Mouse (Mus musculus) heart, postnatal 25 days (tissue): Measurements from ENCODE around the gene Irf2. TPM values are rescaled to one million over a fixed set of nuclear protein-coding genes. Genes with fewer than 3 reads are reported as not detected.

Experiments
- DNase-seq: peaks from one replicate; pipeline ENCODE4 v3.0.0; 2022; ENCODE audit warnings: low spot score
- intact Hi-C: fragments of 180-260 bp; cut with DNase I; formaldehyde crosslinking; loops from one replicate; pipeline ENCODE4 v1.15.1; 2025
- total RNA-seq, 2 experiments: library from RNA; stranded (reverse); gene quantifications; 2 replicates each; pipeline ENCODE4 v1.2.3; 2021

Irf2 gene
- total RNA-seq = 10 to 100 TPM; 40.4 to 45.4 TPM

DNA sequence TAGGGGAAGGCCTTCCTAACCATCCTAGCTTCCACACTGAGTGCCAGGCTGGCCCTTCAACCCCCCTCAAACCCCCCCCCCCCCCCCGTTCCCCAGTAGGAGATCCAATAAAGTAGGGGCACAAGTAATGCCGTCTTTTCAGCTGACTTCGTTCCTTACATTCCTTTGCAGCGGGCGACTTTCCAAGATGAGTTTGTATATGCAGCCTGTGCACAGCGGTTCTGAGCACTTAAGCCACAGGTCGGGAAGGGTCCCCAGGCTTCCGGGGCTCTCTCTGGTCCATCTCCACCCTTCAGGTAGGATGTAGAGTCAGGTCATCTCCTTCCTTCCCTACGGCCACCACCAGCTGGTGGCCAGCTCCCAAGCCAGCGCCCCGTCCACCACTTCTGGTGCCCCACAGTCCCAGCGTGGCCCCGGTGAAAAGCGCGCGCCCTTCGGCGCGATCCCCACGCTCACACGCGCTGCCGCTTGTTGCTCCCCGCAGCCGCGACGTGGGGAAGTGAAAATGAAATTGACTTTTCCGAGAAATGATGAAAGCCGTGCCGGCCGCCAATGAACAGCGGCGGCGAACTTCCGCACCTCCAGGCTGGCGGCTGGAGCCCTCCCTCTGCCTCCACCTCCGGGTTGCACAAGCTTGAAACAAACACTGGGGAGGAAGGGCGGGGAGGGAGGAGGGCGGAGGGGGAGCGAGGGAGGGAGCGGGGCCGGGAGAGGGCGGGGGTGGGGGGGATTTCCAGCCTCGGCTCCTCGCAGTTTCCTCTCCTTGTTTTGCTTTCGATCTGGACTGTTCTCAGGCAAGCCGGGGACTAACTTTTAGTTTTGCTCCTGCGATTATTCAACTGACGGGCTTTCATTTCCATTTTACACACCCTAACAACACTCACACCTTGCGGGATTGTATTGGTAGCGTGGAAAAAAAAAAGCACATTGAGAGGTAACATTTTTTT lies at the start of gene Irf2:
Gene Irf2, plus strand, starts transcription at position 730 of the 947 bp plus-strand sequence.
- intact Hi-C loops = loop anchor here (2.0 kb wide), 1 partner anchor 104 kb away; no protein-coding TSS in a partner anchor
- peak; percentile 88 for DNase-seq

DNA sequence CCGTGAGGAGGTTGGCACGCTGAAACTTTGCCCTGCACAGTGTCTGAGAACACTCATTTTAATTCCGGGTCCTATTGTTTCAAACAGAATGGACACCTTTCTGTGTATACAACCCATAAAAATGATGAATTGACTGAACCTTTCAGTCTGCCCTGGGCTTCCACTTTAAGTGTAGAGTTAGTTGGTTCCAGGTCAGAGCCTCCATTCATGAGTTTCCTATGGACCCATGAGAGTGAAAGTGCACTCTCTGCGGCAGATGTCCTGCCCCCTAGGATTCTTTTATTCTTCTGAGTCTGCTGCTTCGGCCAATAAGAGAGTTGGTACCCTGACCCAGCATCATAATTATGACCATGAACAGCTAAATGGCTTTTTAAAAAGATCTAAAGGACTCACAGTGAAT lies 49.4 kb upstream of the Irf2 start:
- no peak for DNase-seq
- intact Hi-C loops = loop anchor here (2.0 kb wide), 1 partner anchor 47 kb away; no protein-coding TSS in a partner anchor

DNA sequence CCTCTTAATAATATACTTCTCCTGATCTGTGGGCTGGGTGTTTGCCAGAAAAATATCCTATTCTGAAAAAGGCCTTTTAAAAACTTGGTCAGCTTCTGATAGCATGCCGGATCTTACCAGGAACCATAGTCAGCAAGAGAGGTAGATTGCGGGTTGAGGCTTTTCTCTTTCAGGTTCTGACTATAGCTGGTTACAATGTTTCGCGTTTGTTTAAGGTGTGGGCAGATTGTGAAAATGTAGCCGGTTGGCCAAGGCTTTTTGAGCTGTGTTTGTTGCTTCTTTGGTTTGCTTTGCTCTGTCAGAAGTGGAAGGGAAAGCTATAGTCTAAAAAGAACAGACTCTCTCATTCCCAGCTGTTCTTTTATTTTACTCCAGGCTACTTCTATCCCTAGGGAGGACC lies 49.0 kb upstream of the Irf2 start:
- intact Hi-C loops = loop anchor here (2.0 kb wide), 1 partner anchor 46 kb away; no protein-coding TSS in a partner anchor
- DNase-seq = no peak

DNA sequence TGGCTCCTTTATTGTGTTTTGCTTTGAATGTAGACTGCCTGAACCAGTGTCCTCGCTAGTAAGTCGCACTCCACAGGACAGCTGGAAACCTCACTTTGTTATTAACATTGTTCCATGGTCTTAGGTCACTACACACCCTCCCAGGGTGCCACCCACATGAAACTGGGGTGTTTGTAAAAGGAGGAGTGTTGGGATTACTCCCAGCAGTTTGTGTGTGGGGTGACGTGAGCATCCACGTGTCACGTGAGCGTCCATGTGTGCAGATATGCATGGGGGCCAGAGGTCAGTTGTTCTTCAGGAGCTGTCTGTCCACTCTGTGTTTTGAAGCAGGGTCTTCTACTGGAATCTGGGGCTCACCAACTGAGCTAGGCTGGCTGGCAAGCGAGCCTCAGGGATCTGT lies 48.2 kb upstream of the Irf2 start:
- intact Hi-C loops = loop anchor here (2.0 kb wide), 1 partner anchor 45 kb away; no protein-coding TSS in a partner anchor
- DNase-seq = no peak

DNA sequence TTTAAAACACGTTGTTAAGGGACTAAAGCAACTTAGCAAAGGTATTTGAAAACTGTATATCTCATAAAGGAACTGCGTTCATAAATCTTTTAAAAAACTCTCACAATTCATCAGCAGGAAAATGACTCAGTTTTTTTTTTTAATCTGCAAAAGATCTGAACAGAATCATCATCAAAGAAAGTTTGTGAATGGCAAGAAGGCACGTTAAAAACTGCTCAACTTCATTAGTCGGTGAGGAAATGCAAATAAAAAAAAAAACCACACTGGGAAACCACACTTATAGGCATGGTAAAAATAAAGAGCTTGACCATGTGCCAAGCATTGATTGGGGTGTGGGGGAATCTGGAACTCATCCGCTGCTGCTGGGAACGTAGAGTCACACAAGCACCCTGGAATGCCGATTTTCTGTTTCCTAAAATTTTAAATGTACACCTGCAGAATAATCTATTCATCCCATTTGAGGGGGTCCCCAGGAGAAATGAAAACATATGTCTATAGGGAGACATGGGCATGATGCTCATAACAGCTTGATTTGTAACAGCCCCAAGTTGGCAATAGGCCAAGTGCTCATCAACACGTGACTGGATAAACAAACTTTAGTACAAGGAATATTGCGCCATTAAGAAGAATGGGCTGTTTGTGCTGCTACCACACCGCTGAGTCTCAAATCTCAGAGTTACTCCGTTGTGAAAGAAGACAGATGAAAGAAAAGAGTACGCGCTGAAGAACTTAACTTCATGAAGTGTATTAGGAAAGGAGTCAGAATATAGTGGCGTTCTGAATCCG lies 43.1 kb upstream of the Irf2 start:
- intact Hi-C loops = no loop called here

DNA sequence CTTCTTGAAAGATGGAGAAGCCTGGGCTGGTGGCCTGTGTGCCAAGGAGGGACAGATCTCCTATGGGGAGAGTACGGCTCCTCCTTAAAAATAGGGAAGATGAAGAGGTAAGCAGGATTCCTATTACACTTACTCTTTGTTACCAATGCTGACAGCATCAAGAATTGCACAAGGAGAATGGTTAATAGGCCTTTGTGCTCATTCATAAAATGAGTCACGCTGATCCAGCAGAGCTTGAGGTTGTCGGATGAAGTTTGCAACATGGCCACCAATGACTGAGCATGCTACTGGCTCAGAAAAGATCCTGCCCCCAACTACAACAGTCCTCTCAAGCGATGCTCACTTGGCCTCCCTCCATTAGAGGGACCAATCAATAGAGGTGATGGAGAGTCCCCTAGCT lies 42.0 kb upstream of the Irf2 start:
- intact Hi-C loops = no loop called here
- DNase-seq = no peak

More for the DNA sequence above, 43.1 kb upstream of the Irf2 start:
- no peak for DNase-seq

DNA sequence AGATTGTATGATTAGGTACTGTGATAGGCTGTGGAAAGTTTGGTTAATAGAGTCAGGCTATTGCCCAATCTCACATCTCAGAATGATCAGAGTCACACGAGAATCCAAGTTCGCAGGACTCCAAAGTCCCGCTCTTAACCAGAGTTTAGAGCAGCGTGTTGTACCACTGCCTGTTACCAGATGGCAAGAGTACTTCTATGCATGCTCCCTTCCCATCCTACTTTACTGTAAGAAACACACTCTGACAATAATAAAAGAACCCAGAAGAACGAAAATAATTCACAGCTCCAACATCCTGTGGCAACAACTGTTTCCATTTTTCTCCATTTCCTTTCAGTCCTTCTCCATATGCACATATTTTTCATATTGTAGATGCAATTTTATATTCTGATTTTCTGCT lies 41.4 kb upstream of the Irf2 start:
- intact Hi-C loops = no loop called here
- DNase-seq = no peak

DNA sequence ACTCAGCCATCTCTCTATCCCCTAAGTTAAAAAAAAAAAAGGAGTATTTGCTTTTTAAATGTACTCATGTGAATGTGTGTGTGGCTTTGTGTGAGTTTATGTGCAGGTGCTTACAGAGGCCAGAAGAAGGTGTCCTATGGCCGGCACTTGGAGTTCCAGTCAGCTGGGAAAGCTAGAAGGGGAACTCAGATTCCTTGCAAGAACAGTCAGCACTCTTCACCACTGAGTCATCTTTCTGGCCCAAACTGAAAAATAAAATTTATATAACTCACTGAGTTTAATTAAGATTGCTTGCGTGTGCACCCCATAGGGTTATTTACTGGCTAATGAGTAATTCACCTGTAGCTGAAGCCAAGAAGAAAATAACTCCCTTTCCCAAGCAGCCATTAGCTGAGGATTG lies 34.4 kb upstream of the Irf2 start:
- intact Hi-C loops = no loop called here

DNA sequence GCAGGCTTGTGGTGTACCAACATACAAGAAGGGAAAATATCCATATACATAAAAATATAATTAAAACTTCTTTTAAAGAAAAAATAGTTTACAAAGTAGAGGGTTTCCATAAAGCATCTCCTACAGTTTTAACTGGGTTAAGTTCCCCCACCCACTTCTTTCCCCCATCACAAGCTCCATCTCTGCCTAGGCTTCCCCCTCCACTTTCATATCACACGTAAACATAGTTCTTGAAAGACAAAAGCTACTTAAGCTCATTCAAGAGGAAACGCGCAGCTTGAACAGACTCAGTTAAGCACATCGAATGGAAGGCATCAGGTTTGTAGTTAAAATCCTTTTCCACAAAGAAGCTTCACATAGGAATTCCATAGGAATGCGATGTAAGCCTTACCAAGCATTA lies 32.8 kb upstream of the Irf2 start:
- intact Hi-C loops = no loop called here

More for the DNA sequence above, 34.4 kb upstream of the Irf2 start:
- no peak for DNase-seq

DNA sequence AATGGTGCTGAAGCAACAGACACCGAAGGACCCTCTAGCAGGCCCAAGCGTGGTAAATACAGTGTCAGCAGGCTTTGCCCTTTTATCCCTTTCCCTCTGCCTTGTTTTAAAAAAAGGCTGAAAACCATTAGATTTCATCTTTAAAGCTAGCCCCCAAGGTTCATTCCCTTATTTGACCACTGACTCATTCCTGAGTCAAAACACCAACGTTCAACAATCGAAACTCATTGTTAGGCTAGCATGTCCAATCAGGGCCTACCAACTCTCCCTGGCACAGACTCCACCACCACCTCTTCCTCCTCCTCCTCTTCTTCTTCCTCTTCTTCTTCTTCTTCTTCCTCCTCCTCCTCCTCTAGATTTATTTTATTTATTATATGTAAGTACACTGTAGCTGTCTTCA lies 30.2 kb upstream of the Irf2 start:
- no peak for DNase-seq
- intact Hi-C loops = no loop called here

More for the DNA sequence above, 32.8 kb upstream of the Irf2 start:
- DNase-seq = no peak

DNA sequence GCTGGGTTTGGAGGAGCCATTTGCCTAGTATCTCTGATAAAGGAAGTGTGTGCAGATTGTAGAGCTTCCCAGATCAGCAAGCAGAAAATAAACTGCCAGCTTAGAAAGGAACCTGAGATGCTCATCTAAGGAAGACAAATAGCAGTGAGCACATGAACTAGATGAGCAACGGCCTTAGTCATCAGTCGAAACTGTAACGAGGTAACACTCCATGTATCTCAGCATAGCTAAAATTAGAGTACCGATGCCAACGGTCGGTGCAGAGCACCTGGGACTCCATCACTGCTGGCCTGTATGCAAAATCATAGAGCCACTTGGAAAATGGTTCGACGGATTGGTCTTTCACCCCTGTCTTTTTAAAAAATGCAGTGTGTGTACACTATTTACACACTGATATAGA lies 29.2 kb upstream of the Irf2 start:
- intact Hi-C loops = no loop called here
- DNase-seq = no peak

DNA sequence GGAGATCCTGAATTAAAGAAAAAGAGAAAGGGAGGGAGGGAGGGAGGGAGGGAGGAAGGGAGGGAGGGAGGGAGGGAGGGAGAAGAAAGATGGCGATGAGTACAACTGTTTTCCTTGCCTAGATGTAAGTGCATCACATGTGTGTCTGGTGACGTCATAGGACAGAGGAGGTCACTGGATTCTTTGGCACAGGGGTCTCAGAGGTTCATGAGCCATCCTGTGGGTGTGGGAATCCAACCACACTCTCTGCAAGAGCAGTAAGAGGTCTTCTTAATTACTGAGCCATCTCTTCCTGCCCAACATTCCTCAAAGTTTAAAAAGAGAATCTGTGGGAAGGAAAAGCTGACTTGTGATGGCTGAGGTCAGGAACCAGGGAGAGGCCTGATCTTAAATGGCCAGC lies 28.0 kb upstream of the Irf2 start:
- intact Hi-C loops = no loop called here
- no peak for DNase-seq

DNA sequence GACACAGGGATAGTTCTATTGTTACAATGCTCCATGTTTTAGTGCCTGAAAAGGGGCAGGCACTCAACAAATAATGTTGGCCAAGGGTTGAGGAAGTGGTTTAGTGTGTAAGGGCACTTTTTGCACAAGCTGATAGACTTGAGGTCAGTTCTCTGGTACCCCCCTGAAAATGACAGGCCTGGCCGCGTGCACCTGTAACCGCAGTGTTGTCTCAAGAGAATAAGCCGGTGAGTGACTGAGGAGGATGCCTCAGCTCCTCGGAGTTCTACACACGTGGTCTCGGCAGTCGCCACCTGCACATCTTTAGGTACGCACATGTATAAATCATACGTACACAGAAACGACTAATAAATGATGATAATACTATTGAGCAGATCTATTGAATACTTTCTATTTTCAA lies 26.4 kb upstream of the Irf2 start:
- DNase-seq = no peak
- intact Hi-C loops = no loop called here

DNA sequence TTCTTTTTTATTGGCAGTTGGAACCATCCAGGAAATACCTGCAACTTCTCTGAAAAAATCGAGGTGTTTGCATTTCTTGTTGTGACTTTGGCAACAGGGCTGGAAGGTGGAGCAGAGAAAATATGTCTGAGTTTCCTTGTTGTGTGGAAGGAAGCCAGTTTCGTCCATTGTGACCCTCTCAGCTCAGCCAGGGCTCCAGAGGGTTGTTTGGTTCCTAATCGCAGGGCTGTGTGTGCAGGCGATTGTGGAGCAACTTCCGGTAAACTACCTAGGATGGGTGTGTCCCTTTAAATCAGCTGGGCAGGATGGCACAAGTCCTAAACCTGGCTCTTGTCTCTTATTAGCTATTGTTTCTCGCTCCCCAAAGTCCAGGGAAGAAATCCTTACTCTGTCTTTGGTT lies 25.7 kb upstream of the Irf2 start:
- intact Hi-C loops = no loop called here
- DNase-seq = no peak

DNA sequence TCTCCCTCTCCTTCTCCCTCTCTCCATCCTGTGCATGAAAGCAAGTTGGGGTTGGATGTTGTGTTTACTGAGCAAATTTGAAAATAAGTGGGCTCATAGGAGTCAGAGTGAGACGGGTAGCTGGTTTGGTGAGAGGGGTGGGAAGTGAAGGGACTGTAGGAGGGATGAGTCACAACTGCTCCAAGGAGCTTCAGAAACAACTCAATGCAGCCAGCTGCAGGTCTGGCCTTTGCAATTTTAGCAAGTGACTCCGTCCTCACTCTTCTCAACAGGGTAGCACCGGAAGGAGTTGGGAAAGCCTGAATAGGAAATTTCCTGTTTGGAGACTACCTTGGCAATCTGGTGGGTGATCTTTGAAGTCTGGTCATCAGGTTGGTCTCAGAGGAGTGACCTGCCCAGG lies 25.1 kb upstream of the Irf2 start:
- intact Hi-C loops = no loop called here
- no peak for DNase-seq

DNA sequence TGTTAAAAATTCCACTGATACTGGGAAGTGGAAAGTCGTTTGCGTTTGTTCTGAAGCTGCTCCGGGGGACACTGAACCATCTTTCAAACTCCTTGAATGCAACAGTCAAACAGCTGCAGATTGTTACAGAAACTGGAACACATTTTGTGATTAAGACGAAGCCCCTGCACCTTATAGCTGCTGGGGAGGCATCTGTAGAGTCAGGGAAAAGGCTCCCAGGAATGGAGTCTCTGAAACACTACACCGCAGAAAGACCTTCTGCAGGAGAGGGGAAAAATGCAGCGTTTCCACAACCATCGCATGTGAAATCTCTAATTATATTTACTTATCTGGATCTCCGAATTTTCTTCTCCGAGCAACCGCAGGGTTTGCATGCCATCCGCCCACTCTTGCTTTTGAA lies 23.1 kb upstream of the Irf2 start:
- intact Hi-C loops = no loop called here
- DNase-seq = no peak

DNA sequence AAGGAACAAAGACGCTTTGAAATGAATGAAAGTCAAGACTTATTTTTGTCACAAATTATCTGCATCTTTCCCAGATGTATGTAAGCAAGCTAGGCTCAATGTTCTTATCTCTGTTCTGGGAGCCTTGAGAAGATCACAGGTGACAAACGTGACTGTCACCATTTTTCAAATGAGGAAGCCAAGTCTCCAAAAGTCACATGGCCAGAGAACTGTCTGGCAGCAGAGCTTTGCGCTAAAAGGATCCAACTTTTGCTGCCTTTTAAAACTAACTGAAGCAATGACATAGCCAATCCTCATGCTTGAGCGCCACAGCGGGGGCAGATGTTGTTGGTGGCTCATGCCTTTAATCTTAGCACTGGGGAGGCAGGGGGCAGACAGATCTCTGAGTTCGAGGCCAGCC lies 22.4 kb upstream of the Irf2 start:
- intact Hi-C loops = no loop called here
- no peak for DNase-seq

DNA sequence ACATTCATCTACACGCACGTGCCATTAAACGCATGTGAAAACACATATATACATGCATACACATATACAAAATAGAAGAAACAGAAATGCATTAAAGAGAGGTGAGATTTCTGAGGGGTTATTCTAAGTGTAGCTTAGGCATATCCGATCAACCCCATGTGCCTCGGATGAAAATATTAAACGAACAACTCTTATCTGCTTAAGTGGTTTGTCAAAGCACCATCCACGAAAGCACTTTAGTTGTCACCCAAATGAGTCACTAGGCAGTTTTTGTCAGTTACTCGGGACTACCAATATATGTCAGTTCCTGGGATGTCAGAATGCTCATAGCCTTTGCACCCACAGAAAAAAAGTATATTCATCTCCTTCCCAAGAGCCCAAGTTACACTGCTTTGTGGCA lies 21.2 kb upstream of the Irf2 start:
- intact Hi-C loops = no loop called here
- DNase-seq = no peak

DNA sequence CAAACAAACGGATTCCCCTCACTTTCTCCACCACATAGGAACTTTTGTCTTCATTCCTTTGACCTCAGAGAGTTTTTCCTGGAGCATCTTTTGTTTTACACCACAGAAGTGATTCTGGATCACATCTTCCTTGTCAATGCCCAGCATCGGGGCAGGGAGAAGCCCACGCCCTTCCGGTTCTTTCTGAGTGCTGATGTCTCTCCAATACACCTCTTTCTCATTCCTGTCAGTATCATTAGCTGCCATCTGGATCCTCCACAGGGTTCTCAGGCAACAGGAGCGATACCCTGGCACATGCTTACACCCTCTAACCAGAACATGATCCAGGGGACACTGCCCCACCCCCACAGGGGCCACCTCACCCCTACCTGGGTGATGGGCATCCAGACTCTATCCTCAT lies 20.8 kb upstream of the Irf2 start:
- intact Hi-C loops = no loop called here
- DNase-seq = no peak

DNA sequence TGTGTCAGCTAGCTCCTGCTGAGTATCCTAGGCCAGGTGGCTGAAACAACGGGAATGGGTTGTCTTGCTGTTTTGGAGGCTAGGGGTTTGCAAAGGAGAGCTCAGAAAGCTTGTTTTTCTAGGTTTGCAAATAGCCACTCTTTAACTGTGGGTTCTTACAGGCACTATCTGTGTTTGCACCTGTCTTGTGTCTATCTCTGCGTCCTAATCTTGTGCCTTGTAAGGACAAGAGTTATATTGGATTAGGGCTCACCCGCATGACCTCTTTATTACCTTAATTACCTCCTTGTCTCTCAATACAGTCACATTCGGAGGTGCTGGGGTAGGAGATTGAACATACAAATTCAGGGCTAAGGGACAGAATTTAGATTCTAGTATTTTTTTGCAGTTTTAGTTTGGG lies 18.9 kb upstream of the Irf2 start:
- intact Hi-C loops = no loop called here
- no peak for DNase-seq
